Mouse (Mus musculus) ES-CJ7 (cell line): ENCODE results near the gene Lrrk2.

Source experiments
- DNase-seq: peaks from one replicate; pipeline ENCODE4 v3.0.0; 2011; ENCODE audit warnings: low read depth, low spot score

The Lrrk2 gene

GRCm38 (mm10) chr15:91672645-91673568, at the start of gene Lrrk2:
Gene Lrrk2 (plus strand): TSS chr15:91673175.
- DNase-seq, result peak; percentile 31

GRCm38 (mm10) chr15:91624475-91624874, 48.5 kb upstream of the Lrrk2 start:
- DNase-seq, result no peak

- no peak for DNase-seq
Measured at GRCm38 (mm10) chr15:91629137-91629536, 43.8 kb upstream of the Lrrk2 start.

GRCm38 (mm10) chr15:91632473-91632872, 40.5 kb upstream of the Lrrk2 start:
- no peak for DNase-seq

- DNase-seq, result no peak
Measured at GRCm38 (mm10) chr15:91633051-91633450, 39.9 kb upstream of the Lrrk2 start.

- no peak for DNase-seq
Measured at GRCm38 (mm10) chr15:91633806-91634205, 39.2 kb upstream of the Lrrk2 start.

- no peak for DNase-seq
Measured at GRCm38 (mm10) chr15:91634236-91634635, 38.7 kb upstream of the Lrrk2 start.

- no peak for DNase-seq
Measured at GRCm38 (mm10) chr15:91641631-91642030, 31.3 kb upstream of the Lrrk2 start.

- no peak for DNase-seq
Measured at GRCm38 (mm10) chr15:91642682-91643306, 30.2 kb upstream of the Lrrk2 start.

GRCm38 (mm10) chr15:91643632-91644348, 29.2 kb upstream of the Lrrk2 start:
- no peak for DNase-seq

GRCm38 (mm10) chr15:91650270-91650669, 22.7 kb upstream of the Lrrk2 start:
- DNase-seq, result no peak

- no peak for DNase-seq
Measured at GRCm38 (mm10) chr15:91651493-91651892, 21.5 kb upstream of the Lrrk2 start.

- DNase-seq, result no peak
Measured at GRCm38 (mm10) chr15:91658227-91658626, 14.7 kb upstream of the Lrrk2 start.

- no peak for DNase-seq
Measured at GRCm38 (mm10) chr15:91660277-91661078, 12.5 kb upstream of the Lrrk2 start.

GRCm38 (mm10) chr15:91661079-91661369, 12.0 kb upstream of the Lrrk2 start:
- DNase-seq, result no peak

- no peak for DNase-seq
Measured at GRCm38 (mm10) chr15:91664586-91665132, 8.3 kb upstream of the Lrrk2 start.

- DNase-seq, result no peak
Measured at GRCm38 (mm10) chr15:91665530-91665929, 7.4 kb upstream of the Lrrk2 start.

GRCm38 (mm10) chr15:91671216-91671615, 1.8 kb upstream of the Lrrk2 start:
- no peak for DNase-seq

GRCm38 (mm10) chr15:91671987-91672386, 988 bp upstream of the Lrrk2 start:
- no peak for DNase-seq

- DNase-seq, result no peak
Measured at GRCm38 (mm10) chr15:91673569-91673905, 562 bp downstream of the Lrrk2 start.

GRCm38 (mm10) chr15:91680116-91680515, 7.1 kb downstream of the Lrrk2 start:
- DNase-seq, result no peak
